Mouse (Mus musculus) gastrocnemius, postnatal 4 days (tissue): Measurements from ENCODE around the gene Gm21921. TPM values are rescaled to one million over a fixed set of nuclear protein-coding genes. Genes with fewer than 3 reads are reported as not detected.
"Not testable (repeated sequence)": the region's sequence is repeated elsewhere in the genome, so short reads cannot be mapped to it uniquely, and the experiment has no call there.

Experiments used
- DNase-seq, 2 experiments: peaks; one replicate each; pipeline ENCODE4 v3.0.0; 2021 to 2022; ENCODE audit warnings: low spot score in 2 of 2, mixed read lengths in 2 of 2
- long read RNA-seq, 2 experiments: library from polyadenylated mRNA; stranded (forward); transcript quantifications; one replicate each; pipeline ENCODE4 v2.0.0; 2021
- total RNA-seq, 2 experiments: library from RNA; stranded (reverse); gene quantifications; 2 replicates each; pipeline ENCODE4 v1.2.3; 2021

The Gm21921 gene
- not detected for total RNA-seq
- long read RNA-seq, experiment 1, result 0 reads
- long read RNA-seq, experiment 2, result 0 reads

DNA sequence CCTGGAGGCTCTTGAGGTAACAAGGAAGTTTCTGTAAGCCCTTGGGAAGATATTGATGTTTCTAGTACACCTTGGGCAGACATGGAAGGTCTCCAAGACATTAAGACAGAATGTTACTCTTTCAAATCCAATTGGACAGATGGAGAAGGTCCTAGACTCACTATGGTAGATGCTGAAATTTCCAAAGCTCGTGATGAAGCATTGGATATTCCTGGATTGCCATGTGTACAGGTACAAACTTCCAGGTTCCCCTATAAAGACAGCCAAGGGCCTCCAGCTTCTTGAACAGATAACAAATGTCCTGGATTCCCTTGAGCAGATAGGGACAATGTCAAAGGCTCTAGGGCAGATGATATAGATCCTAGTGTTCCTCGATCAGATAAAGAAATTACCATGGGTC, at the start of gene Gm21921:
TSS of gene Gm21921 (minus strand) at position 101 of the 400 bp plus-strand sequence.
- DNase-seq, result not testable (repeated sequence)
